Mouse (Mus musculus): ENCODE measurements at regions not wholly inside any gene's neighbourhood (a gene's known extent, or its start where the extent isn't known, plus 50 kb on each side); places are given as distances from the start of the nearest gene placed in this dataset.
"Not testable (repeated sequence)": the region's sequence is repeated elsewhere in the genome, so short reads cannot be mapped to it uniquely, and the experiment has no call there.

GRCm38 (mm10) chr16:76958597-76959392 is 54.7 kb upstream of the Usp25 start:
- DNase-seq (ENCODE audit: low spot score in 2 of 2): no peak

- DNase-seq (ENCODE audit: low spot score in 2 of 2): no peak
Observed at GRCm38 (mm10) chr16:76957491-76957890, 56.0 kb upstream of the Usp25 start.

- no peak for DNase-seq (ENCODE audit: low spot score in 2 of 2)
Observed at GRCm38 (mm10) chr16:76957090-76957489, 56.4 kb upstream of the Usp25 start.

GRCm38 (mm10) chr16:76950836-76951486 is 62.5 kb upstream of the Usp25 start:
- peak; percentile 39 to 74 for DNase-seq (ENCODE audit: low spot score in 2 of 2)

- no peak for DNase-seq (ENCODE audit: low spot score in 2 of 2)
Observed at GRCm38 (mm10) chr16:76947011-76947410, 66.5 kb upstream of the Usp25 start.

GRCm38 (mm10) chr16:76938128-76938527 is 75.4 kb upstream of the Usp25 start:
- DNase-seq (ENCODE audit: low spot score in 2 of 2): no peak

GRCm38 (mm10) chr16:76927901-76928300 is 85.6 kb upstream of the Usp25 start:
- DNase-seq (ENCODE audit: low spot score in 2 of 2): no peak

GRCm38 (mm10) chr16:76920137-76920536 is 93.4 kb upstream of the Usp25 start:
- not testable (repeated sequence) for DNase-seq (ENCODE audit: low spot score in 2 of 2)

GRCm38 (mm10) chr16:76918598-76918997 is 94.9 kb upstream of the Usp25 start:
- DNase-seq (ENCODE audit: low spot score in 2 of 2): no peak

- DNase-seq (ENCODE audit: low spot score in 2 of 2): peak in 1 of 2 experiments; percentile 46
Observed at GRCm38 (mm10) chr16:76914311-76914710, 99.2 kb upstream of the Usp25 start.

- no peak for DNase-seq (ENCODE audit: low spot score in 2 of 2)
Observed at GRCm38 (mm10) chr16:76905205-76905996, 108.1 kb upstream of the Usp25 start.

- no peak for DNase-seq (ENCODE audit: low spot score in 2 of 2)
Observed at GRCm38 (mm10) chr16:76899083-76899482, 114.4 kb upstream of the Usp25 start.

GRCm38 (mm10) chr16:76896305-76896704 is 117.2 kb upstream of the Usp25 start:
- DNase-seq (ENCODE audit: low spot score in 2 of 2): no peak

GRCm38 (mm10) chr16:76895781-76896180 is 117.7 kb upstream of the Usp25 start:
- DNase-seq (ENCODE audit: low spot score in 2 of 2): no peak

- no peak for DNase-seq (ENCODE audit: low spot score in 2 of 2)
Observed at GRCm38 (mm10) chr16:76878576-76878975, 134.9 kb upstream of the Usp25 start.

- DNase-seq (ENCODE audit: low spot score in 2 of 2): no peak
Observed at GRCm38 (mm10) chr16:76875397-76876018, 138.0 kb upstream of the Usp25 start.

- no peak for DNase-seq (ENCODE audit: low spot score in 2 of 2)
Observed at GRCm38 (mm10) chr16:76866465-76866802, 147.1 kb upstream of the Usp25 start.

- DNase-seq (ENCODE audit: low spot score in 2 of 2): peak; percentile 44 to 64
Observed at GRCm38 (mm10) chr16:76865731-76866464, 147.6 kb upstream of the Usp25 start.

GRCm38 (mm10) chr16:76864392-76864791 is 149.1 kb upstream of the Usp25 start:
- no peak for DNase-seq (ENCODE audit: low spot score in 2 of 2)

GRCm38 (mm10) chr16:76855797-76856196 is 157.7 kb upstream of the Usp25 start:
- no peak for DNase-seq (ENCODE audit: low spot score in 2 of 2)

- no peak for DNase-seq (ENCODE audit: low spot score in 2 of 2)
Observed at GRCm38 (mm10) chr16:76851396-76851795, 162.1 kb upstream of the Usp25 start.

Measured in layer of hippocampus, adult 18-20 months (tissue).